Mouse (Mus musculus) embryonic stem cell, embryonic (primary cell): ENCODE results near the gene Abca13.
"Not testable (repeated sequence)": the region's sequence is repeated elsewhere in the genome, so short reads cannot be mapped to it uniquely, and the experiment has no call there.

Source experiments
- CTCF ChIA-PET, 4 experiments: fragments of 300-600 bp in 2 of 4; fragments of 350-600 bp in 2 of 4; sonication (Branson Sonifier 250); formaldehyde crosslinking; loops; one replicate each; lab custom pipeline; 2022; ENCODE audit warnings: inconsistent platforms in 2 of 4; lab: Charles Lee
- POLR2A ChIA-PET, 4 experiments: fragments of 300-600 bp in 2 of 4; fragments of 350-600 bp in 2 of 4; sonication (Branson Sonifier 250); formaldehyde crosslinking; loops; one replicate each; lab custom pipeline; 2022; ENCODE audit warnings: antibody characterized with exemption in 4 of 4, inconsistent platforms in 1 of 4; lab: Charles Lee

The Abca13 gene

GRCm38 (mm10) chr11:9191555-9192131 lies at the start of gene Abca13:
Gene Abca13 (plus strand): TSS chr11:9191942.
- POLR2A ChIA-PET: interaction anchor here in 2 of 4 experiments (0.7 to 1.8 kb wide), 3 partner anchors 67 to 101 kb away, joined by 3 to 5 read pairs (median 5); partner anchors contain the start of gene Upp1 (in 1 of the 2)
- CTCF ChIA-PET: interaction anchor here in 1 of 4 experiments (0.5 kb wide), 1 partner anchor 49 kb away, joined by 7 read pairs; no protein-coding TSS in a partner anchor

DNA sequence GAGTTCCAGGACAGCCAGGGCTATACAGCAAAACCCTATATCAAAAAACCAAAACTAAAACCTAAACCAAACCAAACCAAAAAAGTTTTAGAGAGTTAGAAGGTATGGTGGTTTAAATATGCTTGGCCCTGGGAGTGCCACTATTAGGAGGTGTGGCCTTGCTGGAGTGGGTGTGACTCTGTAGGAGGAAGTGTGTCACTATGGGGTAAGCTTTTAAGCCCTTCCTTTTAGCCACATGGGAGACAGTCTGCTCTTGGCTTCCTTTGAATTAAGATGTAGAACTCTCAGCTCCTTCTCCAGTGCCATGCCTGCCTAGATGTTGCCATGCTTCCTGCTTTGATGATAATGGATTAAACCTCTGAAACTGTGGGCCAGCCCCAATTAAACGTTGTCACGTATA lies 46.6 kb upstream of the Abca13 start:
- ChIA-PET POLR2A (interaction anchor here in 3 of 4 experiments (0.5 to 1.4 kb wide), 3 partner anchors 27 to 1933 kb away, joined by 3 to 6 read pairs (median 3); partner anchors contain the start of genes Hus1 (in 1 of the 3) and Upp1 (in 1 of the 3)), CTCF (interaction anchor here in 3 of 4 experiments (0.7 to 2.0 kb wide), 3 partner anchors 10 to 162 kb away, joined by 3 to 4 read pairs (median 3); no protein-coding TSS in a partner anchor)

DNA sequence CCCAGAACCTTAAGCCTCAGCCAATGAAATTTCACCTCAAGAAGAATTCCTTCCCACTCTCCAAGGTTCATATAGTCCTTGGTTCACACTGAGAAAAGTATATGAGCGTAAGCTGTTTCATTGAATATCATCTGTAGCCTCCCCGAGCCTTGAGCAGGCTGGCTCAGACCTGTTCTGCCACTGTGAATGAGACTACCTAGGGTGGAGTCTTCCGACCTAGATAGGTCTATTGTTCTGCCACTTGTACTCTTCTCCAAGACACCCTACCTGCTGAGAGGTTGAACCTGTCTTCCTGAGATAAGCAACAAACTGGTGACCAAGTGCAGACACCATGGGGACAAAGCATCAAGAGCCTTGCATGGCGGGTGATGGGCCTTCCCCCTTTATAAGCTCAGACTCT lies 45.6 kb upstream of the Abca13 start:
- POLR2A ChIA-PET: interaction anchor here in 2 of 4 experiments (0.6 to 1.4 kb wide), 7 partner anchors 10 to 427 kb away, joined by 3 to 6 read pairs (median 3); partner anchors contain the start of gene Upp1 (in 1 of the 2)
- CTCF ChIA-PET: interaction anchor here in 3 of 4 experiments (0.9 to 2.0 kb wide), 3 partner anchors 9 to 163 kb away, joined by 3 to 4 read pairs (median 3); no protein-coding TSS in a partner anchor

DNA sequence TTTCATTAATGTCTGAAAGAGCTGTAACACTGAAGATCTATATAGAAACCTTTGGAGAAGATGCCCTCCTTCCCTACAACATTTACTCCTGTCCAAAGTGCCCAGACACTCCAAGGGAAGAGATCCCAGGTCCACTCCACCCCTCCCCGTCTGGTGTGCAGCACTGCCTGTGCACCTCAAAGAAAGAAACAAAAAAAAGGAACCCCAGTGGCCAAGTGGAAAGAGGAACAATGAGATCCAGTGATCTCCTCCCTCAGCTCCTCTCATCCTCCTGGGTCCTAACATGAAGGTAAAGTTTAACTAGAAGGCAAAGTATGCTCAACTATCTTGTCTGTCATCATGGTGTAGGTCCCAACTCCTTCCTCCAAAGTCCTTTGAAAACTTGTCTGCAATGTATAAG lies 45.1 kb upstream of the Abca13 start:
- CTCF ChIA-PET: interaction anchor here in 2 of 4 experiments (0.9 to 2.0 kb wide), 2 partner anchors 10 to 11 kb away, joined by 3 to 4 read pairs; no protein-coding TSS in a partner anchor
- POLR2A ChIA-PET: interaction anchor here in 2 of 4 experiments (0.6 to 1.4 kb wide), 8 partner anchors 11 to 540 kb away, joined by 3 to 6 read pairs (median 3); partner anchors contain the start of gene Upp1 (in 1 of the 2)

- ChIA-PET CTCF (no interaction called here), POLR2A (interaction anchor here in 1 of 4 experiments (1.5 to 1.6 kb wide), 2 partner anchors 13 to 115 kb away, joined by 3 to 4 read pairs; no protein-coding TSS in a partner anchor)
Measured at GRCm38 (mm10) chr11:9148206-9148605, 43.5 kb upstream of the Abca13 start.

GRCm38 (mm10) chr11:9150403-9150802 lies 41.3 kb upstream of the Abca13 start:
- POLR2A ChIA-PET, CTCF ChIA-PET: not testable (repeated sequence)

GRCm38 (mm10) chr11:9159953-9160352 lies 31.8 kb upstream of the Abca13 start:
- POLR2A ChIA-PET: no interaction called here
- CTCF ChIA-PET: no interaction called here

GRCm38 (mm10) chr11:9167331-9167730 lies 24.4 kb upstream of the Abca13 start:
- ChIA-PET POLR2A (interaction anchor here in 1 of 4 experiments (1.8 kb wide), 1 partner anchor 11 kb away, joined by 4 read pairs; no protein-coding TSS in a partner anchor), CTCF (no interaction called here)

GRCm38 (mm10) chr11:9181477-9181876 lies 10.3 kb upstream of the Abca13 start:
- ChIA-PET CTCF (no interaction called here), POLR2A (no interaction called here)

GRCm38 (mm10) chr11:9189471-9189870 lies 2.3 kb upstream of the Abca13 start:
- POLR2A ChIA-PET, CTCF ChIA-PET: not testable (repeated sequence)

DNA sequence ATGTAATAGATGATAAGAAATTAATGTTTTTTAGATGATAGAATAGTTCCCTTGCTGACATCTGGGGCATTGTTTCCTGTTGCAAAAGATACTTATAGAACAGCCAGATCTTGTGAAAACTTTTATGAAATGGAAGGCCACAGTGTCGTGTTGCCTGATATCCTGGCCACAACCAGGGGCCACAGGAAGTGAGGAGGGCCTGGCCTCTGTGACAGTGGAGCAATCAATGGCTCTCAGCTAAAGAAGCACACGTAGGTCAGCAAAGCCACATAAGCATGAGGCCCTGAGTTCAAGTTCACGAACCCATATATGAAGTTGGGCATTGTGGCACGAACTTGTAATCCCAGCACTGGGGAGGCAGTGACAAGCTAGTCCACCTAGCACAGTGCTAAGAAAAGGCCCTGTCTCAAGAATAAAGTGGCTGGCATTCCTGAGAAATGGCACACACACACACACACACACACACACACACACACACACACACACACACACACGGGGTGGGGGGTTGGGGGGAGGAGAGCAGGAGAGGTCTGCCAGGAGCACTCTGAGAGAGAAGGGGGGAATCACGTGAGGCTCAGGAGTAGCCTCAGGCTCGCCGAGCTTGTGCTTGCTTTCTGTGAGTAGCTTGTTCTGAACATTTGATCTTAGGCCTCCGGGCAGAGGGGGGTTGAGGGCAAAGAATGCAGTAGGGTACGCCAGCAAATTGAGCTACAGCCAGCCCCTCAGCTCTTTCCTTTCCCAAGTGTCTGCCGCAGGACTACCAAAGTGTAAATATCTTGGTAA lies 779 bp upstream of the Abca13 start:
- POLR2A ChIA-PET: interaction anchor here in 2 of 4 experiments (0.7 to 1.8 kb wide), 3 partner anchors 67 to 102 kb away, joined by 3 to 5 read pairs (median 5); partner anchors contain the start of gene Upp1 (in 1 of the 2)
- CTCF ChIA-PET: interaction anchor here in 1 of 4 experiments (0.6 kb wide), 1 partner anchor 73 kb away, joined by 3 read pairs; no protein-coding TSS in a partner anchor

DNA sequence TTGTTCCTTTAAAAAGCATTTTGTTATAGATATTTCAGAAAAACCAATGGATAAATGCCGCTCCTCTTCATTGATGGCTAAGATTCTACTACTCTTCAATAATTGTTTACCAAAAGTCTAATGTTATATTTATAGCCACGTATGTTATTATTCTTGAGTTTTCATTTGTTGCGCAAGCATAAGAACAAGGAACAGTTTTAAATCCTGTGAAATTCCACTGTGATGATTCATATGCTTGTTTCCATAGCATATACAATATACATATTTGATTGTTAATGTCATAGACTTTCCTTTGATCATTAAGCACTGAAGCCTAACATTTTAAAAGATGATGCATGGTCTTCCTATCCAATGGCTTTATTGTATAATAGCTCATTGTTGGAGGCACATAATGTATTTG lies 3.1 kb downstream of the Abca13 start:
- POLR2A ChIA-PET: interaction anchor here in 1 of 4 experiments (0.6 kb wide), 1 partner anchor 243 kb away, joined by 3 read pairs; no protein-coding TSS in a partner anchor
- CTCF ChIA-PET: interaction anchor here in 1 of 4 experiments (0.6 kb wide), 1 partner anchor 805 kb away, joined by 6 read pairs; no protein-coding TSS in a partner anchor

DNA sequence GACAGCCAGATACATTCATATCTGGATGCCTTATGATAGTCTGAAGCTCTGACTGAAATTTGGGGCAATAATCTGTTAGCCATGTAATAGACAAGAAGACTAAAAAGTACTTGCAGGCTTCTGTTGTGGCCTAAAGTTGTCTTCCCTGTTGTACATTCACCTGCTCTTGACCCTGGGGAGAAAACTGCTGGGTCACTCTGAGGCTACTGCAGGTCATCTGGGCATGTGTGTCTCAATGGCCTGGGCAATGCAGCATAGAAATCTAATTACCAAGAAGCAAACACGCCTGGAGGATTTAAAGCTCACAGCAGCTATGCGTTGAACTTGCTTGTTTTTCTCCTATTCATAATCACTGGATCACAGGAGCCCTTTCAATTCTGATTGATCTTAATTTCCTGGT lies 8.1 kb downstream of the Abca13 start:
- CTCF ChIA-PET: no interaction called here
- POLR2A ChIA-PET: no interaction called here

DNA sequence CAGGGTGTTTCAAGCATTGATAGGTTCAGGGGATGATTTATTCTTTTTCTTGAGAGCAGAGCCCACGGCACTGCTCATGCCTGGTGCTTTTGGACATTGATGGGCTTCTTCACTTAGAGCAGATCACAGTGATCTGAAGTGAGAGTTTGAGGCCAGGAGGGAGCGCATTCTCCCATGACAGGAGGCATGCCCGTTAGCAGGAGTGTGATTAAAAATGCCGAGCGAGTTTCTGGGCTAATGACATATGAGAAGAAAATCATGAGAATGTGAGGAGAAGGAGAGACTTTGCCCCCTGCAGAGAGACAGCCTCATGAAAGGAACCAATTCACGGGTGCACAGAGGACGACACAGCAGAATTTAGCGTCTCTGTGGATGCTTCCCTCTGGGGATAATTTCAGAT lies 19.0 kb downstream of the Abca13 start:
- CTCF ChIA-PET: no interaction called here
- POLR2A ChIA-PET: no interaction called here

DNA sequence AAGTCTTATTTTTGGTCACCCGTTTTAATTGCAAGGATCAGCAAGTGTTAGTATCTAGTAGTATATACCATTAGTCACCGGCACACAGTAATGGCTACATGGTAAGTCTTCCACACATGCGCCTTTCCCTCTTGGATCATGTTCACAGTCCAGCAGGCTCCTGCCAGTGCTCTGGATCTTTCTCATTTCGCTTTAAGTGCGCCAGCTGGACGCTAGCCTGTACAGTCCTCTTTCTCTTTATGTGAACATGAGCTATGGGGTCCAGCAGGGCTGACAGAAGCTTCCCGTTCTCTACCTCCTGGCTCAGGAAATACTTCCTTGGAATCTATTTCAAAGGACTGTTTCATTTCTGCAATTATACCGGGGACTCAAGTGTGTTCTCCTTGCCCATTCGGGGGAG lies 21.8 kb downstream of the Abca13 start:
- CTCF ChIA-PET: no interaction called here
- POLR2A ChIA-PET: no interaction called here

DNA sequence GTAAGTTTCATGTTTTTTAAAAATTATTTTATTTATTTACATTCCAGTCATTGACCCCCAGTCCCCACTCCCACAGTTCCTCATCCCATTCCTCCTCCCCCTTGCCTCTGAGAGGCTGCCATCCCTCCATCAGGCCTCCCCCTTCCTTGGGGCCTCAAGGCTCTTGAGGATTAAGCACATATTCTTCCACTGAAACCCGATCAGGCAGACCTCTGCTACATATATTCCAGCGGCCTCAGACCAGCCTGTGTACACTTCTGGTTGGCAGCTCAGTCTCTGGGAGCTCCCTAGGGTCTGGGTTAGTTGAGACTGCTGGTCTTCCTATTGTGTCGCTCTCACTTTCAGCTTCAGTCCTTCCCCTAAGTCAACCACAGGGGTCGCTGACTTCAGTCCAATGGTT lies 24.5 kb downstream of the Abca13 start:
- ChIA-PET POLR2A (no interaction called here), CTCF (interaction anchor here in 1 of 4 experiments (0.5 kb wide), 1 partner anchor 10 kb away, joined by 9 read pairs; no protein-coding TSS in a partner anchor)

GRCm38 (mm10) chr11:9220501-9220900 lies 28.8 kb downstream of the Abca13 start:
- ChIA-PET POLR2A (no interaction called here), CTCF (no interaction called here)

GRCm38 (mm10) chr11:9221646-9222045 lies 29.9 kb downstream of the Abca13 start:
- POLR2A ChIA-PET: no interaction called here
- CTCF ChIA-PET: no interaction called here

GRCm38 (mm10) chr11:9226399-9226798 lies 34.7 kb downstream of the Abca13 start:
- POLR2A ChIA-PET: interaction anchor here in 1 of 4 experiments (0.6 kb wide), 1 partner anchor 41 kb away, joined by 3 read pairs; no protein-coding TSS in a partner anchor

More at GRCm38 (mm10) chr11:9226399-9226798, 34.7 kb downstream of the Abca13 start:
- CTCF ChIA-PET: interaction anchor here in 1 of 4 experiments (0.6 kb wide), 1 partner anchor 10 kb away, joined by 9 read pairs; no protein-coding TSS in a partner anchor
